Mouse (Mus musculus) spleen, adult 18-20 months (tissue): Measurements from ENCODE around the gene Chp1.
"Not testable (repeated sequence)": the region's sequence is repeated elsewhere in the genome, so short reads cannot be mapped to it uniquely, and the experiment has no call there.

Experiments
- DNase-seq, 2 experiments: peaks; one replicate each; pipeline ENCODE4 v3.0.0; 2022; ENCODE audit warnings: mixed read lengths in 2 of 2

Gene Chp1

DNA sequence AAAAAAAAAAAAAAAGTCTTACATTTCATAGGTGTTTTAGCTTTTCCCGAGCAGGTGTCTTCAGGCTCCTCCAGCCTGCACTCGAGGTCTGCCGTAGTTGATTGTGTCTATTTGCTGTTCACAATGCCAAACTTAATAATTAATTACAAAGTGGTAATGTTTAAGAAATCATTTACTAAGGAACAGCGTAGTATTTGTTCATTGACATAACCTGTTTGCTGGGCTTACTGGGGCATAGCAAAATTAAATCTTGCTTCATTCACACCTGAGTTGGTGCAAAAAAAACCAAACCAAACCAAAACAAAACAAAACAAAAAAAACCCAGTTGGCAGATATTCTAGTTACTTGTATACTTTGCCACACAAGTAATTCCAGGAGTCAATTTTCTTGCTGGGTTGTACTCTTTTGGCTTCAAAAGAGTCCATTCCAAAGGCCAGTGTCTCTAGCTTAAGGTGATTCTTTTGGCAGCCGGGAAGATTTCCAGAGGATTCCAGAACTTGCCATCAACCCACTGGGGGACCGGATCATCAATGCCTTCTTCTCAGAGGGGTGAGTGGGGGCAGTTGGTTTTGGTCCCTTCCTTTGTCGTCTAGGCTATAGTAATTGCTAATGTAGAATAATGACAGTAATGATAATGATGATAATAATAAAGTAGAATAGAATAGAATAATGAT, 18.8 kb downstream of the Chp1 start:
- no peak for DNase-seq

DNA sequence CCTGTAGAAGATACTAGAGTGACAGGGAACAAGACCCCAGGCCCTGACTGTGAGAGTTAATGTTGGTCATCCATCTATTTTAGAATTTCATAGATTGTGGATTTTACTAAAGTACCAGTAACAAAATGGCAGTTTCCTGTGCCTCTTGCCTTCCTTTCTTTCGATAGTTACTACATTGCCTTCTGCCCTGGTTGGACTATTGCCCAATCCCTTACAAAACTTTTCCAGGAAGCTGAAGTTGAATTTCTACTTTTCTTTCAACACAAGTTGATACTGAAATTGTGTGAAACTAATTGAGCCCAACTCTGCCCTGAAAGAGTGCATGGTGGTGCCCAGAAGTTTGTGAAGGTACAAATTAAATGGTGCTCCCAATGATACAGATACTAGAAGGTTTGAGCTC, 25.0 kb downstream of the Chp1 start:
- DNase-seq: no peak

DNA sequence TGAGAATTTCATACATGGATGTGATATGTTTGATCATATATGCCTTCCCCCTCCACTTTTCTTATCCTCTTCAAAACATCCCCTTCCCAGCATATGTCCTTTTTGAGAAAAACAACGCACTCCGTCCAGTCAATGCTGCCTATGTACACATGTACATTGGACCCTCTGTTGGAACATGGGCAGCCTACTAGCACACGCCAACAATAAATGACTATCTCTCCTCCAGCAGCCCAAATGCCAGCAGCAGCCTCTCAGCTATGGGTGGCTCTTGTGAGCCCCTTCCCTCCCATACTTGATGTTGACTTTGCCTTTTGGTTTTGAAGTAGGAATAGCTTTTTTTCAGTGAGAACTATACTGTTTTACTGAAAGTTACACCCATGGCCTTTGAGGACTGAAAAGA, 34.1 kb downstream of the Chp1 start:
- no peak for DNase-seq

DNA sequence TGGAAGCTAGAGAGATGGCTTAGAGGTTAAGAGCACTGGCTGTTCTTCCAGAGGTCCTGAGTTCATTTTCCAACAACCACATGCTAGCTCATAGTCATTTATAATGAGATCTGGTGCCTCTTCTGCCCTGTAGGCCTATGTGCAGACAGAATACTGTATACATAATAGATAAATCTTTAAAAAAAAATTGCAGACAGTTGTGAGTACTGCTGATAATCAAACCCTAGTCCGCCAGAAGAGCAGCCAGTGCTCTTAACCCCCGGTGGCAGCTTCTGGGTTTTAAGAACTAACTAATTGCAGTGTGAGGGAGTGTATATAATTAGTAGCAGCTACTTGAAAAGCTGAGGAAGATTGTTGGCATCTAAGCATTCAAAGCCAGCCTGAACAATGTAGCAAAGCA, 35.9 kb downstream of the Chp1 start:
- DNase-seq: no peak

DNA sequence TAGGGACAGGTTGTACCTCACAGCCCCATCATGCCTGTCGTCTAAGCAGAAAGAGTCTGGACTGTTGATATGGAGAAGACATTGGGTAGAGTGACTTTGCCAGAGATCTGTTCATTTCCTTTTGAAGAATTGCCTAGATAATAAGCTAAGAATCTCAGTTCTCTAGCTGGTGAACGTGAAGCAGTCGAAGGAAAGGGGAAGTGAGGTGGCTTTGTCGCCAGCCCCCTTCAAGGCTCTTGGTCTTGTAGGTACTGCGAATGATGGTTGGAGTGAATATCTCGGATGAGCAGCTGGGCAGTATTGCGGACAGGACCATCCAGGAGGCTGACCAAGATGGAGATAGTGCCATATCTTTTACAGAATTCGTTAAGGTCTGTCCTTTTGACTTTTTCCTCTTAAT, 36.8 kb downstream of the Chp1 start:
- no peak for DNase-seq

- DNase-seq: peak; percentile 46 to 78
Measured at GRCm38 (mm10) chr2:119587383-119587782, 39.9 kb downstream of the Chp1 start.

- DNase-seq: no peak
Measured at GRCm38 (mm10) chr2:119591247-119591646, 43.8 kb downstream of the Chp1 start.

- DNase-seq: no peak
Measured at GRCm38 (mm10) chr2:119593765-119594112, 46.2 kb downstream of the Chp1 start.

DNA sequence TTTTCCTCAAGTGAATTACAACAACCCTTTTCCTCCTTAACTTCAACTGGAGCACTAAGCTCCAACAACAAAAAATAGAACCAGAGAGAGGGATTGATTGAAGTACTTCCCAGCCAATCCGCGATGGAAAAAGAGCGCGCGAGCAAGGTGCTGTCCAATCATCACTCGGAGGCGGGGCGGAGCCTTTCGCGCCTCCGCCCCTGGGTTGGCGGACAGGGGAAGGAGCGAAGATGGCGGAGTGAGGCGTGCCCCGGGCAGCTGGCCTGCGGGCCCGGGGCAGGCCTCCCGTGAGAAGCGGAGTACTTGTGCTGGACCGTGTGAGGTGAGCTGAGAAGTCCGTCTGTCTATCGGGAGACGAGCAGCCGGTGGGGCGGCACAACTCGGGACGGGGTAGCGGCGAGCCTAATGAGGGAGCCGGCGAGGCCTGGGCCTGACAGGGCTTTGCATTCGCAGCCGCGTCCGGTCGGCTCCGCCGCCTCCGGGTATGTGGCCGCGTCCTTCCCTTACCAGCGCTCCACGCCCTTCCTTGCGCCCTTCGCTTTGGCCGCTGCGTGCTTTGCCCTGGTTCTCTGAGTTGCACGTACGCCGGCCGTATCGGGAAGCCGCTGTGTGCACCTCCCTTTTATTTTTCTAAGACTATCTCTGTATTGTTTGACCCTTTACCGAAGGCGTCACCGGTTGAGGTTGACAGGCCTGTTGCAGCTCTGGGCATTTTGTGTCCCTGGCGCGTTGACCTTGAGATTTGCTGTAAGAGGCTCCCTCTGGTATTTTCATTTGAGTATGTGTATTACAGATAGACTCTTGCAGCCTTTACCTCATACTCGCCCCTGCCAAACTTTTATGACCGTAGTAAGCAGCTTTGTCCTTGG, 46.9 kb downstream of the Chp1 start:
- peak; percentile 87 to 94 for DNase-seq

- DNase-seq: no peak
Measured at GRCm38 (mm10) chr2:119595308-119595707, 47.8 kb downstream of the Chp1 start.

DNA sequence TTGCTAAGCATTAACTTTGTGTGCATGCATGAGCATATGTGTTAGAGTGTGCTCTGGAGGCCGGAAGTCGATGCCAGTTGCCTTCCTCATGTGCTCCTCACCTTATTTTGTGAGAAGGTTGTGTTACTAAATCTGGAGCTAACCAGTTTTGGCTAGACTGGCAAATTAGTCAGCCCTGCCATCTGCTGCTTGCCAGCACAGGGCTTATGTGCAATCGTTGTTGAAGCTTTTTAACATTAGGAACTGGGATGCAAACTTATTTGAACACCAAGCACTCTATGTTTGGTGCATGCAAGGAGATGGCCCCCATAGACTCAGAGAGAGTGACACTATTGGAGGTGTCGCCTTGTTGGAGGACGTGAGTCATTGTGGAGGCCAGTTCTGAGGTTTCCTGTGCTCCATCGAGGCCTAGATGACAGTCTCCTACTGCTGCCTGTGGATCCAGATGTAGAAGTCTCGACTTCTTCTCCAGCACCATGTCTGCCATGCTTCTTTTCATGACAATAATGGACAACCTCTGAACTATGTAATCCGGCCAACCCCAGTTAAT, 49.4 kb downstream of the Chp1 start:
- no peak for DNase-seq

DNA sequence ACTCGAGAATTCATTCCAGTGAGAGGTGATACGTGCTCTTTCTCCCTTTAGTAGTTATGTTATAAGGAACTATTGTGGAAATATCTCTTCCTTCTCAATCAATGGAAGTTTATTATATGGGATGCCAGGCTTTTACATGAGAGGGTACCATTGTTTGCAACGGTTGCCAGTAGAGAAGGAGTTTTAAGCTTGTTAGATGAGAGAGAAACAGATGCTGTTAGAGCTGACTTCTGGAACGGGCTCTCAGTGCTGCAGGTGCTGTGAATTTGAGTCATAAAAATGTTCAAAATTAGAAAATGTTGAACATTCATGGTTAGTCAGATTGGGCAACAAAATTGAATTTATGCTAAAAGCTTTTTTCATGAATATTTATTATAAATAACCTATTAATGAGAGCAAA, 53.5 kb downstream of the Chp1 start:
- DNase-seq: no peak

DNA sequence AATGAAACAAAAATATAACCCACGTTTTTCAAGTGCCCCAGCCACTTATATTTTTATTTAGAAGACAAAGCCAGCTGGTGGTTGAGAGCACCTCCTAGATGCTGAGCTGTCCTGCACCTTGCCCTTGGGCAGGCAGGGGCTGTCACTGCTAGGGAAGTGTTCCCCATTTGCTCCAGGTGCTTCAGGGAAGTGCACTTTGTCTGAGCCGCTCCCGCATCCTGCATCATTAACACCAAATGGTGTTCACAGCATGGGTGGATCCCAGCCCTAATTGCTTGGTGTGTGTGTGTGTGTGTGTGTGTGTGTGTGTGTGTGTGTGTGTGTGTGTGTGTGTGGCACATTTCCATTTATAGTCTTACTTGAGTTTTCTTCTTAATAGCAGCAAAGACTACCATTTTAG, 54.1 kb downstream of the Chp1 start:
- DNase-seq: not testable (repeated sequence)

- no peak for DNase-seq
Measured at GRCm38 (mm10) chr2:119602488-119602887, 55.0 kb downstream of the Chp1 start.

GRCm38 (mm10) chr2:119603909-119604308, 56.4 kb downstream of the Chp1 start:
- no peak for DNase-seq

DNA sequence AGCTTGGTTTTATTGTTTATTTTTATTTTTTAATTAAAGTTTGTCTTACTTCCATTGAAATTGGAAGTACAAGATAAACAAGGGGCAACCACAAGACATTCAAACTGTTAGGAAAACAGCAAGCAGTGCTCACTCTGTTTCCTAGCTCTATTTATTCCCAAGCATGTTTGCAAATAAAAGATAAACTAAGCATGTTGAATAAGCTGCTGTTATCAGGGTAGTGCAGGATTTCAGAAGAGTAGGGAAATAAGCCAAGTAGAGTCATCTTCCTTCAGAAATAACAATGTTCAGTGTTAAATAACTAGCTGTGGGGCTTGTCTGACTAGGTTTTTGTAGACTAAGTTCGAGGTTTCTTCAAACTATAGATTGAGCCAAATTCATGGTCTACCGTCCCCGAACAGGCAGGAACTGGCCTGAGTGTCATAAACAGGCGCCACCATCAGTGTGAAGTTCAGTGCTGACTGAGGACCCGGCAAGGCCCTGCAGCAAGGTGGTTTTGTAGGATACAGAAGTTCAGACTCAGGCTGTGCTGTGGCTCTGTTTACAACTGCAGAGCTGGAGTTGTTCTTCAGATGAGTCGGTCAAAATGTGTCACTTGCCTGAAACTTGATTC, 58.0 kb downstream of the Chp1 start:
- no peak for DNase-seq

DNA sequence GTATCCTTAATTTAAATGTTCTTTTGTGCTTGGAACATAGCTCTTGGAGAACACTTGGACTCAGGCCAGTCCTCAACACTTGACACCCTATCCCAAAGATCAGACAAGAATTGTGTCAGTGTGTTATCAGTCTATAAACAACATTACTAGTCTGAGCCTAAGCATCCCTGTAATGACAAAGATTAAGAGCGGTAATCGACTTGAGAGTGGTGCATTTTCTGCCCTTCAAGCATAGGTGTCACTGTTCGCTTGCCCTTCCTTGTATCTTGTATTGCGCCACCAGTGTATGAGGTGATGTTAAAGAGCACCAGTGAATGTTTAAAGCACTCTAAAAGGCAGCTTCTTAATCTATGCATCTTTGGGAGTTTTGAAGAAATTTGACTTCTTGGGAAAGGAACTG, 59.5 kb downstream of the Chp1 start:
- DNase-seq: no peak

DNA sequence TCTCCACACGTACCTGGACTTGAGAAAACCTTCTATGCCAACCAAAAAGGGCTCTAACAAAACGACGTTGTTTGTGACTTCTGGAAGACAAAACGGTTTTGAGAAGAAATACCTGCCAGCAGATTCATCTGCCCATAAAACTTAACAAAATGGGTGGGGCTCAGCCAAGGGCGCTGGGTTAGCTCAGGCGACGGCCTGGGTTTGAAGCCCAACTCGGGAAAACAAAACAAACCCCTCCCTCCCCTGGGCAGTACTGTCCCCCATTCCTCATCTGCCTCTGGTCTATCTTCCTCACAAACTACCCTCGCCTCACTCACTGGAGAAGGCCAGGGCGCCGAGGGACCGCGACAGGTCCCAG, 70.3 kb downstream of the Chp1 start:
- DNase-seq: no peak

GRCm38 (mm10) chr2:119618199-119618982, 70.9 kb downstream of the Chp1 start, which contains the start of the genes Nusap1 and Oip5:
Nusap1 (plus strand) TSS chr2:119618298.
Oip5 (minus strand) TSS chr2:119618469.
- peak; percentile 83 to 84 for DNase-seq

DNA sequence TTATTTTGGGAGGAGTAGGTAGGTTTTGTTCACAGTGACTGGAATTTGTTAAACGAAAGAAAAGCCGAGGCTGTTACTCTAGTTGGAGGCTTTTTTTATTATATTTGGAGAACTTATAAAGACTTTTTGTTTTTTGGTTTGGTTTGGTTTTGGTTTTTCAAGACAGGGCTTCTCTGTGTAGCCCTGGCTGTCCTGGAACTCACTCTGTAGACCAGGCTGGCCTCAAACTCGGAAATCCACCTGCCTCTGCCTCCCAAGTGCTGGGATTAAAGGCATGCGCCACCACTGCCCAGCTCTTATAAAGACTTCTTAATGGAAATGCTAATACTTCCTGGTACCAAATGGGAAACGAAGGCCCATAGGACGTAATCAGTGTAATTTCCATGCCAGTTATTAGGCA, 71.5 kb downstream of the Chp1 start:
- not testable (repeated sequence) for DNase-seq

- DNase-seq: no peak
Measured at GRCm38 (mm10) chr2:119621302-119621701, 73.8 kb downstream of the Chp1 start.
